Mouse (Mus musculus) heart, postnatal 0 days (tissue): ENCODE data around the gene Ubqln4. TPM values are rescaled to one million over a fixed set of nuclear protein-coding genes. Genes with fewer than 3 reads are reported as not detected.
A peak's percentile ranks its signal among the peaks of the same experiment; 100 is the strongest.

Experiments used
- ATAC-seq: fragments of 200-750 bp; cut with Nextera tagmentation; 2 replicates; pipeline ENCODE4 v1.8.0; 2017; ENCODE audit warnings: low read depth, moderate number of reproducible peaks, moderate library complexity; ENCODE audit not compliant: insufficient read depth
- DNase-seq: peaks from one replicate; pipeline ENCODE4 v3.0.0-alpha.2; 2016; ENCODE audit warnings: low spot score
- H3K27ac ChIP-seq: fragments of 300-500 bp; sonication (generic); 2 replicates; pipeline ENCODE4 v1.5.1; 2014; ENCODE audit warnings: low read depth, mild to moderate bottlenecking
- H3K27me3 ChIP-seq: fragments of 300-500 bp; sonication (generic); 2 replicates; pipeline ENCODE4 v1.6.1; 2014; ENCODE audit warnings: low read length, mixed read lengths; ENCODE audit not compliant: control insufficient read depth, insufficient read depth
- H3K36me3 ChIP-seq: fragments of 300-500 bp; sonication (generic); replicated peaks from 2 replicates; pipeline ENCODE4 v1.6.1; 2014; ENCODE audit warnings: low read length, mixed read lengths; ENCODE audit not compliant: control insufficient read depth, insufficient read depth
- H3K4me1 ChIP-seq: fragments of 300-500 bp; sonication (generic); 2 replicates; pipeline ENCODE4 v1.6.1; 2014; ENCODE audit warnings: antibody characterized with exemption; ENCODE audit not compliant: control insufficient read depth, insufficient read depth
- H3K4me2 ChIP-seq: fragments of 300-500 bp; sonication (generic); 2 replicates; pipeline ENCODE4 v1.6.1; 2014; ENCODE audit warnings: low read depth, mild to moderate bottlenecking, low read length, moderate library complexity
- H3K4me3 ChIP-seq: fragments of 300-500 bp; sonication (generic); 2 replicates; pipeline ENCODE4 v1.5.1; 2014; ENCODE audit warnings: low read depth, low read length
- H3K9ac ChIP-seq: fragments of 300-500 bp; sonication (generic); replicated peaks from 2 replicates; pipeline ENCODE4 v1.6.1; 2014; ENCODE audit warnings: low read depth, low read length, mixed read lengths
- H3K9me3 ChIP-seq: fragments of 300-500 bp; sonication (generic); replicated peaks from 2 replicates; pipeline ENCODE4 v1.6.1; 2016; ENCODE audit warnings: low read length; ENCODE audit not compliant: control insufficient read depth
- CTCF ChIP-seq: IDR thresholded peaks from 2 replicates; pipeline ENCODE4 v1.5.1; 2016; ENCODE audit warnings: antibody characterized with exemption, control low read depth, low read depth
- EP300 ChIP-seq: IDR thresholded peaks from 2 replicates; pipeline ENCODE4 v1.6.1; 2016; ENCODE audit warnings: antibody characterized with exemption, low read depth
- WGBS: fragments of 180-500 bp; shearing (Covaris S2); extraction: QIAGEN DNeasy Blood & Tissue Kit; methylation state at CpG from one replicate; pipeline ENCODE4 v1.1.7; 2014; 5-methylcytosine and 5-hydroxymethylcytosine counted together
- polyA plus RNA-seq: library from polyadenylated mRNA; unstranded; fragments of >200 nt; fragmentation: Nextera tagmentation; extraction: Ambion mirVana; gene quantifications from 2 replicates; pipeline ENCODE4 v1.2.1, GENCODE M21; 2015
- total RNA-seq: library from RNA; depleted of rRNA; stranded (reverse); fragments of >200 nt; gene quantifications from 2 replicates; pipeline ENCODE4 v1.2.3, GENCODE M21; 2014; ENCODE audit warnings: low replicate concordance

Gene Ubqln4
- total and polyA plus RNA-seq, 2 experiments from 2014 or later: 18.3 to 82.4 TPM

DNA sequence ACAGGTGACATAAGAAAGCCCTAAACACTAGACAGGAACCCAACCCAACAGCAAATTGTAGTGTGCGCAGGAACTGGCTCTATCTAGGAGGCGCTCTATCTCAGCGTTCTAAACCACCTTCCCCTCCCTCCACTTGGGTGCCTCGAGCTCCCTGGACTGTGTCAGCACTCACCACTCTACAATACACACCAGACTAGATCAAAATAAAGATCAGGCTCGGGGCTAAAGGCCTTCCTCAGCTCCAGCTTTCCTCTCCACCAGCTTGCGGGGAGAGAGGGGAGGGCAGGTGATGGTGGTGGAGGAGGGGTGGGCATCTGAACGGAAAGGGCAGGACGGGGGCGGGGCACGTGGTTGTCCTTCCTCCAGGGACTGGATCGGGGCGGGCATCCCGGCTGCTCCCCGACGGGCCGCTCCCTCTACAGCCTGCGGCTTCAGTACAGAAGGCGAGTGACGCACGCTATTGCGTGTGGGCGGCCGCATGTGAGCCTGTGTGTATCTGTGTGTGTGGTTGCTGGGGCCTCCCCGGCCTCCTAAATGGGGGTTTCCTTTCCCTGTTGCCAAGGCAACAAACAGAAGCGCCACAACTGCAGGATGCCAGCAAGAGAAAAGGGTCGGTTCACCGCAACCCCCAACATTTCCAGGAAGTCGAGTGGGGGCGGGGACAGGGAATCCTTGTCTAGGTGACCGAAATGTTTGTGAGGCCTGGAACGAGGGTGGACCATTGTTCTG lies 43.7 kb upstream of the Ubqln4 start, which contains the start of gene Lmna:
TSS of gene Lmna (minus strand) at position 265 of the 729 bp plus-strand sequence.
- peak; percentile 97 for ATAC-seq
- TF ChIP-seq CTCF (peak; percentile 18; the same call in 1 of the 2 replicates), EP300 (peak; percentile 89)
- no peaks in the 10 kb centered on the region for H3K9me3 ChIP-seq
- peak within 1 kb of the TSS; percentile 43 for H3K4me3 ChIP-seq
- H3K27ac ChIP-seq: peak within 1 kb of the TSS; percentile 90
- H3K4me2 ChIP-seq: peak within 1 kb of the TSS; percentile 62
- peaks cover 23% of the 10 kb centered on the region for H3K4me1 ChIP-seq
- H3K9ac ChIP-seq: peak within 1 kb of the TSS; percentile 41
- H3K36me3 ChIP-seq: no peaks in the 10 kb centered on the region
- peak; percentile 94 for DNase-seq
- no peaks in the 10 kb centered on the region for H3K27me3 ChIP-seq
- WGBS: under 1% methylated on average over 31 of the region's 31 CpGs

DNA sequence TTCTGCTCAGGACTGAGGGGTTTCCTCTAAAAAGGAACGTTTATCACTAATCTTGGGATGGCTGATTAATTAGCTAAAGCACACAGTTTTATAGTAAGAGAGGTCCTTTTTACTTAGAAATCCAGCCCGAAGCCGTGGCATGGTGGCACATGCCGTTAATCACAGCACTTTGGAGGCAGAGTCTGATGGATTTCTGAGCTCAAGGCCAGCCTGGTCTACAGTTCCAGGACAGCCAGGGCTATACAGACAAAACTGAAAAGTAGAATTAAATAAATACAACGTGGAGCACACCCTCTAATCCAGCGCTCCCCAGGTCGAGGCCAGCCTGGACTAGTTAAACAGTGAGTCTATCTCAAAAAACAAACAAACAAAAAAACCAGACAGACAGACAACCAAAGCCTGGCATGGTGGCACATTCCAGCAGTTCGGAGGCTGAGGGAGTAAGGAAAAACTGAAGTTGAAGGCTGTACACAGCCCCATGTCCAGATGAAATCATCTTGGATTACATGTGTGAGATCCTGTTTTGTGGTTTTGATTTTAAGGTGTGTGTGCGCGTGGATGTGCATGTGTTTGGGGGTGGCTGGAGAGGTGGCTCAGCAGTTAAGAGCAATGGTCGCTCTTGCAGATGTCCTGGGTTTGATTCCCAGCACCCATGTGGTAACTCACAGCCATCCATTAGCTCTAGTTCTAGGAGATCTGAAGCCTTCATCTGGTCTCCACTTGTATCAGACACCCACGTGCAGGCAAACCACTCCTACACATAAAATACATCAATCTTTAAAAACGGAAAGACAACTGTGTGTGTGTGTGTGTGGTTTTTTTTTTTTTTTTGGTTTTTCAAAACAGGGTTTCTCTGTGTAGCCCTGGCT lies 42.9 kb upstream of the Ubqln4 start:
- Histone ChIP-seq H3K9ac (peak overlapping the region; percentile 26; the same call in 1 of the 2 replicates), H3K4me3 (peak overlapping the region; percentile 43), H3K4me2 (peak overlapping the region; percentile 62), H3K9me3 (no peaks in the 10 kb centered on the region), H3K36me3 (no peaks in the 10 kb centered on the region), H3K27me3 (no peaks in the 10 kb centered on the region), H3K27ac (peak overlapping the region; percentile 90), H3K4me1 (peaks cover 28% of the 10 kb centered on the region)
- no peak for DNase-seq
- TF ChIP-seq CTCF (no peak), EP300 (no peak)
- ATAC-seq: no peak
- WGBS: 53% methylated on average over 13 of the region's 13 CpGs

DNA sequence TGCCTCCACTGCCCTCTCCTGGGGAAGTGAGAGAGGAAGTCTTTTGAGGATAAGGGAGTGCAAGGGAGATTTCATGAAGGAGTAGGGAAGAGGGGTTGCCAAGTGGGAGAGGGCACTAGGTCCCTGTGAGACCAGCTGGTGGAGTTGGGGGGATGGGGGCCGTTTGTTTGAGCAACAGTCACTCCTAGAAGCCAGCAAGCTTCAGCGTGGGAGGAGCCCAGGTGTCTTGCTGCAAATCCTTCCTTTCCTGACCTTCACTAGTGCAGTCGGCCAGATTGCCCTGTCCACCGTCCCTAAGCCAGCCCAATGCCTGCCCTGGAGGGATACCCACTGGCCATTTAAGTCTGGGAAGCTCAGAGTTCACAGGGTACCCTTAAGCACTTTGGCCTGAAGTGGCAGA lies 42.0 kb upstream of the Ubqln4 start:
- no peak for DNase-seq
- 48% methylated on average over 4 of the region's 4 CpGs for WGBS

DNA sequence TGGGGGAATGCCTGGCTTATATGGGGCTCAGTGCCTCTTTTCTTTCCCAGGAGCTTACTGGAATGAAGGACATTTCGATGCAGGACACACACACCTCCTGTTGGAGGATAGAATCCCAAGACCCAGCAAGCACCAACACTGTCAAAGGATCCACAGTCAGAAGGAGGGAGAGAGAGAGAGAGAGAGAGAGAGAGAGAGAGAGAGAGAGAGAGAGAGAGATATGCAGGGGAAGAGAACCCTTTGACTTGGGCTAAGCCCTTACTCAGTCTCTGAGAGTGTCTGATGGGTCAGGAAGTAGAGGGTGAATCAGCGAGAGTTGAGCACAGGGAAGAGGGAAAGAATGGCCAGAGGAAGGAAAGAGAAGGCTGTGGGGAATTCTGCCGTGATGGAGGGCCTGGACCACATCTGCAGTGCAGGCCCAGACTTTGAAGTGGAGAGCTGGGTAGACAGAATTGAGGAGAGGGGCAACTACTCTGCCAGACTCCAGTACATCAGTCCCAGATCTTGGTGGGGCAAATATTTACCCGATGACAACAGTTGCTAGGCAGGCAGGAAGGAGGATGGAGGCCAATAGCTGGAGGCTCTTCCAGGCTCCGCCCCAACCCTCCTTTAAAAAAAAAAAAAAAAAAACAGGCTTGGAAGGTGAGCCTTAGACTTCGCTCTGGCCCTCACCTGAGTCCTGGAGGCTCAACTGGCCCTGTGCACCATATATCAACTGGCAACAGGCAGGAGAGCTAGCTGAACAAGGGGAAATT lies 41.2 kb upstream of the Ubqln4 start:
- DNase-seq: no peak
- no peak overlapping the region; the same call in 1 of the 2 replicates for H3K4me2 ChIP-seq

More for the DNA sequence above, 42.0 kb upstream of the Ubqln4 start:
- TF ChIP-seq CTCF (0 out of 2 replicates have a peak, but pooled peaks have one; percentile 16), EP300 (no peak)
- H3K4me1 ChIP-seq: peaks cover 33% of the 10 kb centered on the region
- H3K9ac ChIP-seq: no peak overlapping the region
- ATAC-seq: no peak
- no peaks in the 10 kb centered on the region for H3K9me3 ChIP-seq
- no peak overlapping the region for H3K4me2 ChIP-seq
- no peak overlapping the region for H3K4me3 ChIP-seq
- H3K36me3 ChIP-seq: no peaks in the 10 kb centered on the region
- H3K27ac ChIP-seq: no peak overlapping the region
- no peaks in the 10 kb centered on the region for H3K27me3 ChIP-seq

More for the DNA sequence above, 41.2 kb upstream of the Ubqln4 start:
- H3K27ac ChIP-seq: peak overlapping the region; percentile 44
- no peak overlapping the region for H3K9ac ChIP-seq
- 54% methylated on average over 6 of the region's 6 CpGs for WGBS
- no peak for ATAC-seq
- no peaks in the 10 kb centered on the region for H3K36me3 ChIP-seq
- no peaks in the 10 kb centered on the region for H3K9me3 ChIP-seq
- H3K4me1 ChIP-seq: peaks cover 33% of the 10 kb centered on the region
- TF ChIP-seq EP300: no peak
- TF ChIP-seq CTCF: no peak
- H3K4me3 ChIP-seq: no peak overlapping the region
- no peaks in the 10 kb centered on the region for H3K27me3 ChIP-seq
